Mouse (Mus musculus) MEL (cell line): ENCODE data around the gene Igfbp1. TPM values are rescaled to one million over a fixed set of nuclear protein-coding genes. Genes with fewer than 3 reads are reported as not detected.

Experiments
- DNase-seq: peaks from one replicate; pipeline ENCODE4 v3.0.0; 2011; ENCODE audit warnings: low read depth, low spot score
- H3K27ac ChIP-seq: 2 replicates; pipeline ENCODE4 v1.5.1; 2012; ENCODE audit warnings: low read depth, mild to moderate bottlenecking, control low read depth, low read length, moderate library complexity; ENCODE audit not compliant: control insufficient read depth
- H3K27me3 ChIP-seq, 2 experiments: fragments of 150-350 bp in 1 of 2; sonication (generic) in 1 of 2; 2 replicates each; pipeline ENCODE4 v1.6.1; 2012; ENCODE audit warnings: low read length in 2 of 2, mild to moderate bottlenecking in 2 of 2, improper control_type of control experiment in 1 of 2, moderate library complexity in 1 of 2; ENCODE audit not compliant: insufficient read depth in 2 of 2, control insufficient read depth in 1 of 2
- H3K36me3 ChIP-seq, 2 experiments: 2 replicates each; pipeline ENCODE4 v1.6.1; 2012 to 2014; ENCODE audit warnings: low read length in 2 of 2, improper control_type of control experiment in 1 of 2, inconsistent platforms in 1 of 2, mild to moderate bottlenecking in 1 of 2; ENCODE audit not compliant: insufficient read depth in 2 of 2, control insufficient read depth in 1 of 2
- H3K4me1 ChIP-seq, 2 experiments: fragments of 150-350 bp in 1 of 2; sonication (generic) in 1 of 2; 2 replicates each; pipeline ENCODE4 v1.6.1; 2012; ENCODE audit warnings: low read length in 2 of 2, improper control_type of control experiment in 1 of 2, mild to moderate bottlenecking in 1 of 2; ENCODE audit not compliant: insufficient read depth in 2 of 2, control insufficient read depth in 1 of 2
- H3K4me3 ChIP-seq, 2 experiments: fragments of 150-350 bp in 1 of 2; sonication (generic) in 1 of 2; 2 replicates each; pipeline ENCODE4 v1.5.1; 2012; ENCODE audit warnings: low read depth in 2 of 2, low read length in 2 of 2, mild to moderate bottlenecking in 2 of 2, moderate library complexity in 2 of 2, control low read depth in 1 of 2, improper control_type of control experiment in 1 of 2; ENCODE audit not compliant: control insufficient read depth in 1 of 2, insufficient read depth in 1 of 2
- H3K79me2 ChIP-seq: 2 replicates; pipeline ENCODE4 v1.6.1; 2012; ENCODE audit warnings: mild to moderate bottlenecking, low read length, moderate library complexity; ENCODE audit not compliant: control insufficient read depth, poor library complexity, insufficient read depth
- H3K9ac ChIP-seq: 2 replicates; pipeline ENCODE4 v1.6.1; 2012; ENCODE audit warnings: low read depth, mild to moderate bottlenecking, control low read depth, low read length, moderate library complexity; ENCODE audit not compliant: control insufficient read depth, poor library complexity, severe bottlenecking
- H3K9me3 ChIP-seq: fragments of 150-350 bp; sonication (generic); replicated peaks from 2 replicates; pipeline ENCODE4 v1.6.1; 2012; ENCODE audit warnings: mild to moderate bottlenecking, low read length, improper control_type of control experiment, moderate library complexity; ENCODE audit not compliant: insufficient read depth
- BHLHE40 ChIP-seq: IDR thresholded peaks from 2 replicates; pipeline ENCODE4 v1.6.1; 2012; ENCODE audit warnings: low read depth, mild to moderate bottlenecking, inconsistent platforms, low read length, improper control_type of control experiment, borderline replicate concordance
- CHD1 ChIP-seq: IDR thresholded peaks from 2 replicates; pipeline ENCODE4 v1.6.1; 2012; ENCODE audit warnings: low read depth, mild to moderate bottlenecking, inconsistent platforms, low read length, improper control_type of control experiment
- CHD2 ChIP-seq: IDR thresholded peaks from 2 replicates; pipeline ENCODE4 v1.6.1; 2011; ENCODE audit warnings: low read length, improper control_type of control experiment
- E2F4 ChIP-seq: IDR thresholded peaks from 2 replicates; pipeline ENCODE4 v1.6.1; 2011; ENCODE audit warnings: low read depth, low read length, improper control_type of control experiment, borderline replicate concordance
- ELF1 ChIP-seq: IDR thresholded peaks from 2 replicates; pipeline ENCODE4 v1.6.1; 2014; ENCODE audit warnings: low read depth, mild to moderate bottlenecking, inconsistent platforms, low read length, improper control_type of control experiment, moderate library complexity
- EP300 ChIP-seq, 2 experiments: IDR thresholded peaks; 2 replicates each; pipeline ENCODE4 v1.6.1; 2011; ENCODE audit warnings: improper control_type of control experiment in 2 of 2, low read length in 2 of 2, low read depth in 1 of 2, mild to moderate bottlenecking in 1 of 2
- GATA1 ChIP-seq: IDR thresholded peaks from 2 replicates; pipeline ENCODE4 v1.6.1; 2011; ENCODE audit warnings: low read depth, low read length, improper control_type of control experiment
- HCFC1 ChIP-seq: IDR thresholded peaks from 2 replicates; pipeline ENCODE4 v1.6.1; 2012; ENCODE audit warnings: low read depth, mild to moderate bottlenecking, inconsistent platforms, low read length, improper control_type of control experiment, moderate library complexity
- KAT2A ChIP-seq: conservative IDR thresholded peaks from 2 replicates; pipeline ENCODE4 v1.6.1; 2012; ENCODE audit warnings: low read depth, low read length, improper control_type of control experiment, inconsistent platforms
- MAFK ChIP-seq: IDR thresholded peaks from 2 replicates; pipeline ENCODE4 v1.6.1; 2011; ENCODE audit warnings: low read depth, mild to moderate bottlenecking, low read length, improper control_type of control experiment, borderline replicate concordance
- MAZ ChIP-seq: IDR thresholded peaks from 2 replicates; pipeline ENCODE4 v1.6.1; 2012; ENCODE audit warnings: low read depth, mild to moderate bottlenecking, inconsistent platforms, low read length, improper control_type of control experiment
- MEF2A ChIP-seq: IDR thresholded peaks from 2 replicates; pipeline ENCODE4 v1.6.1; 2014; ENCODE audit warnings: low read depth, mild to moderate bottlenecking, inconsistent platforms, low read length, improper control_type of control experiment; ENCODE audit not compliant: poor library complexity, insufficient replicate concordance, severe bottlenecking; ENCODE audit errors: extremely low read depth
- MXI1 ChIP-seq: IDR thresholded peaks from 2 replicates; pipeline ENCODE4 v1.6.1; 2011; ENCODE audit warnings: mild to moderate bottlenecking, low read depth, low read length, improper control_type of control experiment
- MYB ChIP-seq: IDR thresholded peaks from 2 replicates; pipeline ENCODE4 v1.6.1; 2011; ENCODE audit warnings: mild to moderate bottlenecking, low read depth, low read length, improper control_type of control experiment
- MYC ChIP-seq: IDR thresholded peaks from 2 replicates; pipeline ENCODE4 v1.6.1; 2011; ENCODE audit warnings: low read depth, mild to moderate bottlenecking, low read length, improper control_type of control experiment, moderate library complexity
- NELFE ChIP-seq: IDR thresholded peaks from 2 replicates; pipeline ENCODE4 v1.6.1; 2011; ENCODE audit warnings: low read depth, low read length, improper control_type of control experiment
- NRF1 ChIP-seq: IDR thresholded peaks from 2 replicates; pipeline ENCODE4 v1.6.1; 2014; ENCODE audit warnings: low read depth, mild to moderate bottlenecking, inconsistent platforms, low read length, improper control_type of control experiment, moderate library complexity; ENCODE audit not compliant: poor library complexity, insufficient read depth, severe bottlenecking
- POLR2AphosphoS2 ChIP-seq: IDR thresholded peaks from 2 replicates; pipeline ENCODE4 v1.6.1; 2011; ENCODE audit warnings: low read length, improper control_type of control experiment
- POLR2AphosphoS5 ChIP-seq: IDR thresholded peaks from 2 replicates; pipeline ENCODE4 v1.6.1; 2012; ENCODE audit warnings: low read depth, borderline replicate concordance, mild to moderate bottlenecking, inconsistent platforms, low read length, moderate library complexity, mixed read lengths
- RAD21 ChIP-seq: IDR thresholded peaks from 2 replicates; pipeline ENCODE4 v1.6.1; 2011; ENCODE audit warnings: mild to moderate bottlenecking, low read depth, low read length, improper control_type of control experiment
- SMC3 ChIP-seq: IDR thresholded peaks from 2 replicates; pipeline ENCODE4 v1.6.1; 2011; ENCODE audit warnings: low read depth, low read length, improper control_type of control experiment
- TCF12 ChIP-seq: IDR thresholded peaks from 2 replicates; pipeline ENCODE4 v1.6.1; 2014; ENCODE audit warnings: low read depth, mild to moderate bottlenecking, inconsistent platforms, low read length, improper control_type of control experiment, moderate library complexity
- UBTF ChIP-seq: IDR thresholded peaks from 2 replicates; pipeline ENCODE4 v1.6.1; 2012; ENCODE audit warnings: low read depth, mild to moderate bottlenecking, inconsistent platforms, low read length, improper control_type of control experiment, moderate library complexity, borderline replicate concordance; ENCODE audit not compliant: insufficient read depth
- USF1 ChIP-seq: IDR thresholded peaks from 2 replicates; pipeline ENCODE4 v1.6.1; 2014; ENCODE audit warnings: low read depth, mild to moderate bottlenecking, inconsistent platforms, low read length, improper control_type of control experiment, moderate library complexity
- USF2 ChIP-seq, 2 experiments: IDR thresholded peaks; 2 replicates each; pipeline ENCODE4 v1.6.1; 2011 to 2012; ENCODE audit warnings: improper control_type of control experiment in 2 of 2, low read length in 2 of 2, borderline replicate concordance in 1 of 2, inconsistent platforms in 1 of 2, low read depth in 1 of 2, mild to moderate bottlenecking in 1 of 2; ENCODE audit not compliant: insufficient read depth in 1 of 2
- ZC3H11A ChIP-seq: IDR thresholded peaks from 2 replicates; pipeline ENCODE4 v1.6.1; 2012; ENCODE audit warnings: low read depth, mild to moderate bottlenecking, inconsistent platforms, low read length, improper control_type of control experiment
- ZKSCAN1 ChIP-seq: IDR thresholded peaks from 2 replicates; pipeline ENCODE4 v1.6.1; 2012; ENCODE audit warnings: low read depth, mild to moderate bottlenecking, inconsistent platforms, low read length, improper control_type of control experiment, moderate library complexity
- ZMIZ1 ChIP-seq: IDR thresholded peaks from 2 replicates; pipeline ENCODE4 v1.6.1; 2012; ENCODE audit warnings: low read depth, mild to moderate bottlenecking, inconsistent platforms, low read length, improper control_type of control experiment, moderate library complexity
- polyA plus RNA-seq, 2 experiments: library from polyadenylated mRNA; stranded (reverse) in 1 of 2; unstranded in 1 of 2; fragments of >175 nt in 1 of 2; fragments of >200 nt in 1 of 2; gene quantifications; 2 replicates each; pipeline versions ENCODE4 v1.2.1 to v1.2.4; 2012; ENCODE audit warnings: low replicate concordance in 2 of 2, low read depth in 1 of 2; ENCODE audit not compliant: insufficient read length in 2 of 2, insufficient read depth in 1 of 2, missing spikeins in 1 of 2
- total RNA-seq: library from RNA; depleted of rRNA; stranded (reverse); fragments of 300-350 nt; gene quantifications from 2 replicates; pipeline ENCODE4 v1.2.3, GENCODE M21; 2012

Igfbp1 gene
- total and polyA plus RNA-seq, 3 experiments, result not detected

DNA sequence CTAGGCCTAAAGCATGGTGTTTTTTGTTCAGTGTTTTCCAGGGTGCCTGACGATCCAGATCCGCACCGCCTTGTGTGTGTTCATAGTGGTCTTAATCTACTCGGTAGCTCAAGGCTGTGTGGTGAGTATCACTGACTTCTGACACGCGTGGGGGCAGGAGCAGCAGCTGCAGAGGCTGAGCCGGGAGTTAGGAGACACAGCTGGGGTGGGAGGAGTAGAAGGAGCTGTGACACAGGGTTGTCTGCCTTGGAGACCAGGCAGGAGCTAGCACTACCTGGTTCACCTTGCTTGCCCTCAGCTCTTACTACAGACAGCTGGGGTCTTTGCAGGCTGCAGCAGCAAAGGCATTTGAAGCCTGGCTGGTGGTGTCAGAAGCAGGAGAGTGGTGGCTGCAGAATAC is 48.1 kb upstream of the Igfbp1 start:
- no peak overlapping the region for H3K4me3 ChIP-seq
- TF ChIP-seq POLR2AphosphoS5, result no peak
- TF ChIP-seq GATA1, result no peak
- TF ChIP-seq RAD21, result no peak
- no peak for TF ChIP-seq MXI1
- no peak for TF ChIP-seq NELFE
- TF ChIP-seq SMC3, result no peak
- TF ChIP-seq KAT2A, result no peak
- no peak for TF ChIP-seq CHD1
- TF ChIP-seq ELF1, result no peak
- TF ChIP-seq ZC3H11A, result no peak
- TF ChIP-seq USF2 (IDR thresholded peaks at IDR 0.05; ENCODE audit: borderline replicate concordance in 1 of 2, insufficient read depth in 1 of 2, low read depth in 1 of 2, low read length in 2 of 2), result no peak
- TF ChIP-seq BHLHE40, result no peak
- TF ChIP-seq USF1, result no peak
- TF ChIP-seq MYB, result no peak
- TF ChIP-seq, all 39 proteins: peak for 0
- no peaks in the 10 kb centered on the region for H3K36me3 ChIP-seq
- H3K79me2 ChIP-seq, result no peaks in the 10 kb centered on the region
- H3K27ac ChIP-seq, result no peak overlapping the region
- H3K4me1 ChIP-seq, result no peaks in the 10 kb centered on the region
- H3K9ac ChIP-seq, result no peak overlapping the region
- H3K27me3 ChIP-seq, result no peaks in the 10 kb centered on the region
- no peak for DNase-seq
- no peaks in the 10 kb centered on the region for H3K9me3 ChIP-seq

DNA sequence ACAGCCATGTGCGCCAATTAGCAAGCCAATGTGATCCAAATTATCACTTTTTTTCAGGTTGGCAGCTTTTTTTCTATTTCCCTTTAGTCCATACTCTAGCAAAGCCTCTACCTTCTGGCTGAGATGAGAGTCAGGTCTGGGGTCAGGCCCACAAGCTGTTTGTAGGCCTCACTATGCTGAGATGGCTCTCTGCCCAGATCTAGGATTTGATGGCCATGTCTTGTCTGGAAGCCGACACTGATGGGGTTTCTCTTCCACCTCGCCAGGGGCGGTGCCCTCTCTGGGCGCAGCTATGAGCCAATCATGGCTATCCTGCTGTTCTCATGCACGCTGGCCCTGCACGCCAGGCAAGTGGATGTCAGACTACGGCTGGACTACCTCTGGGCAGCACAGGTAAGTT is 47.1 kb upstream of the Igfbp1 start:
- Histone ChIP-seq H3K4me3 (no peak overlapping the region), H3K27ac (no peak overlapping the region), H3K9me3 (no peaks in the 10 kb centered on the region)
- no peak for DNase-seq
- TF ChIP-seq EP300 (IDR thresholded peaks at IDR 0.05; ENCODE audit: low read depth in 1 of 2, low read length in 2 of 2), result no peak
- TF ChIP-seq NRF1, result no peak
- no peak for TF ChIP-seq HCFC1
- no peak for TF ChIP-seq MEF2A
- TF ChIP-seq TCF12, result no peak
- TF ChIP-seq MAFK, result no peak
- TF ChIP-seq CHD2, result no peak
- no peak for TF ChIP-seq UBTF
- TF ChIP-seq ELF1, result no peak
- no peak for TF ChIP-seq MYC
- no peak for TF ChIP-seq KAT2A
- no peak for TF ChIP-seq GATA1
- no peak for TF ChIP-seq ZKSCAN1
- TF ChIP-seq E2F4, result no peak
- TF ChIP-seq ZMIZ1, result no peak
- no peak for TF ChIP-seq POLR2AphosphoS2
- TF ChIP-seq MAZ, result no peak
- no peak for TF ChIP-seq MYB
- TF ChIP-seq, all 39 proteins: peak for 0
- Histone ChIP-seq H3K9ac (no peak overlapping the region), H3K4me1 (no peaks in the 10 kb centered on the region), H3K79me2 (no peaks in the 10 kb centered on the region), H3K36me3 (no peaks in the 10 kb centered on the region), H3K27me3 (no peaks in the 10 kb centered on the region)
